Mouse (Mus musculus): ENCODE measurements around the gene Taf15.

DNA sequence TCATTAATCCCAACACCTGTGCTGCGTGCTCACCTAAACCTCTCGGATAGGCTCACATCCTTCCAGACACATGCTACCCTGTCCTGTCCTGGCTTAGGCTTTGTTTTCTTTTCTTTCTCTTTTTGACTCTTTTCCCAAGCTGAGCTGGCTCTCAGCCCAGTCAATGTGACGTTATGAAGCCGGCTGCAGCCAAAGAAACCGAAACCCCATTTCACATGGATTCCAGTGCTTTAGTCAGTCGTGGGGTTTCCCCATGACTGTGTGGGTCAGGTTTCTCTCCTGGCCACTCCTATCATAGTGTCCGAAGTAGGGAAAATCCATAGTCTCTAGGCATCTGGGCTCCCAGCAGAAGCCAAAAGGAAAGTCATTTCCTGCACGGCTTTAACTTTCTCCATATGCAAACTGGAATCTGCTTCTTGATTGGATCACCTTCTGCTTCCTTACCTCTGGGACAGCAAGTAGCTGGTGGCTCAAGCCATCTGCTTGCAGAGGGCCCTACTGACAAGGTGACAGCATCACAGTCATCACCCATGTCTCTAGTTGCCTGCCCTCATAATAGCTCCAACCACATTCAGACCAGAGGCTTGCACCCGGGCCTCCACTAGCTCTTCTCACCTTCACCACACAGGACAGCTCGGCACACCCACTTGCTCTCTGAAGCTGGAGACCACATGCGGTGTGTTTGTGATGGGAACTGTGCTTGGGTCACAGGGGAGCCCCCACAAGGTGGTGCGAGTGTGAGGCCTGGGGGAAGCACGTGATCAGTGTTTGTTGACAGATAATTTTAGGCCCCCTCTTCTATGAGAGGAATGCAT lies 61.9 kb downstream of the Taf15 start:
- TF ChIP-seq GATA1 (IDR thresholded peaks at IDR 0.05; ENCODE audit: low read depth, low read length), result no peak
- no peak for TF ChIP-seq ZNF384 (IDR thresholded peaks at IDR 0.05; ENCODE audit: low read depth, low read length)
- no peak for TF ChIP-seq CTCF (IDR thresholded peaks at IDR 0.05 in 2 of 3, conservative IDR thresholded peaks at IDR 0.05 in 1 of 3; ENCODE audit: control insufficient read depth in 1 of 3, insufficient read depth in 1 of 3, low read depth in 2 of 3, low read length in 3 of 3, poor library complexity in 1 of 3, severe bottlenecking in 1 of 3)
- no peak for TF ChIP-seq TCF12 (IDR thresholded peaks at IDR 0.05; ENCODE audit: low read depth, low read length)
- no peak for TF ChIP-seq EP300 (IDR thresholded peaks at IDR 0.05; ENCODE audit: low read depth in 1 of 2, low read length in 2 of 2)
- TF ChIP-seq NELFE (IDR thresholded peaks at IDR 0.05; ENCODE audit: low read depth, low read length), result no peak
- no peak for TF ChIP-seq POLR2A (IDR thresholded peaks at IDR 0.05; ENCODE audit: control insufficient read depth in 1 of 2, insufficient read depth in 1 of 2, low read depth in 1 of 2, low read length in 2 of 2, poor library complexity in 1 of 2)
- no peak for TF ChIP-seq MAX (IDR thresholded peaks at IDR 0.05; ENCODE audit: low read length)
- no peak for TF ChIP-seq ZC3H11A (IDR thresholded peaks at IDR 0.05; ENCODE audit: low read depth, low read length)
- TF ChIP-seq NRF1 (IDR thresholded peaks at IDR 0.05; ENCODE audit: insufficient read depth, low read depth, low read length, poor library complexity, severe bottlenecking), result no peak
- no peak for TF ChIP-seq JUND (IDR thresholded peaks at IDR 0.05; ENCODE audit: low read depth, low read length)
- TF ChIP-seq E2F4 (IDR thresholded peaks at IDR 0.05; ENCODE audit: borderline replicate concordance, low read depth, low read length), result no peak
- no peak for TF ChIP-seq MEF2A (IDR thresholded peaks at IDR 0.05; ENCODE audit: extremely low read depth, insufficient replicate concordance, low read depth, low read length, poor library complexity, severe bottlenecking)
- TF ChIP-seq RCOR1 (IDR thresholded peaks at IDR 0.05; ENCODE audit: low read depth, low read length), result no peak

Data from MEL (cell line).